Mouse (Mus musculus) CH12.LX (cell line): ENCODE data around the gene Fry. TPM values are rescaled to one million over a fixed set of nuclear protein-coding genes. Genes with fewer than 3 reads are reported as not detected.

Experiments
- DNase-seq: peaks from one replicate; pipeline ENCODE4 v3.0.0-alpha.2; 2013; ENCODE audit errors: extremely low read depth
- H3K27ac ChIP-seq: 2 replicates; pipeline ENCODE4 v1.5.1; 2012; ENCODE audit warnings: low read depth, mild to moderate bottlenecking, control low read depth, moderate library complexity; ENCODE audit not compliant: insufficient read depth
- H3K27me3 ChIP-seq: replicated peaks from 2 replicates; pipeline ENCODE3; 2012; ENCODE audit warnings: inconsistent platforms
- H3K36me3 ChIP-seq, 2 experiments: replicated peaks in 1 of 2; 2 replicates each; pipeline versions ENCODE3 to v1.6.1; 2012; ENCODE audit warnings: inconsistent platforms in 1 of 2, low read length in 1 of 2, mild to moderate bottlenecking in 1 of 2, mixed read lengths in 1 of 2, moderate library complexity in 1 of 2; ENCODE audit not compliant: control insufficient read depth in 1 of 2, insufficient read depth in 1 of 2
- H3K4me1 ChIP-seq, 2 experiments: 2 replicates each; pipeline ENCODE4 v1.6.1; 2012; ENCODE audit warnings: inconsistent platforms in 1 of 2, moderate library complexity in 1 of 2; ENCODE audit not compliant: insufficient read depth in 2 of 2, control insufficient read depth in 1 of 2
- H3K4me2 ChIP-seq: 2 replicates; pipeline ENCODE4 v1.6.1; 2012; ENCODE audit warnings: low read depth, mild to moderate bottlenecking, control low read depth; ENCODE audit not compliant: poor library complexity, insufficient read depth, severe bottlenecking
- H3K4me3 ChIP-seq, 3 experiments: fragments of 150-350 bp in 1 of 3; sonication (generic) in 1 of 3; replicated peaks in 1 of 3; 2 replicates each; pipeline versions ENCODE3 to v1.5.1; 2011 to 2012; ENCODE audit warnings: low read depth in 2 of 3, low read length in 2 of 3, mild to moderate bottlenecking in 2 of 3, moderate library complexity in 2 of 3, control low read depth in 1 of 3, improper control_type of control experiment in 1 of 3, inconsistent platforms in 1 of 3, mixed read lengths in 1 of 3; ENCODE audit not compliant: poor library complexity in 1 of 3
- H3K79me2 ChIP-seq: replicated peaks from 2 replicates; pipeline ENCODE4 v1.6.1; 2012; ENCODE audit warnings: mild to moderate bottlenecking, moderate library complexity; ENCODE audit not compliant: control insufficient read depth, poor library complexity, insufficient read depth, severe bottlenecking; ENCODE audit errors: extremely low read depth
- H3K9ac ChIP-seq: 2 replicates; pipeline ENCODE4 v1.6.1; 2012; ENCODE audit warnings: low read depth, mild to moderate bottlenecking, control low read depth, moderate library complexity; ENCODE audit not compliant: insufficient read depth
- H3K9me3 ChIP-seq: replicated peaks from 2 replicates; pipeline ENCODE3; 2012; ENCODE audit warnings: low read length, inconsistent platforms, mixed read lengths
- CTCF ChIP-seq, 2 experiments: IDR thresholded peaks in 1 of 2; conservative IDR thresholded peaks in 1 of 2; 2 replicates each; pipeline ENCODE4 v1.5.1; 2011 to 2012; ENCODE audit warnings: low read depth in 2 of 2, low read length in 2 of 2, improper control_type of control experiment in 1 of 2, inconsistent platforms in 1 of 2, mild to moderate bottlenecking in 1 of 2, moderate library complexity in 1 of 2
- E2F4 ChIP-seq: IDR thresholded peaks from 2 replicates; pipeline ENCODE4 v1.6.1; 2011; ENCODE audit warnings: low read depth, low read length, improper control_type of control experiment; ENCODE audit not compliant: insufficient replicate concordance
- ELF1 ChIP-seq: IDR thresholded peaks from 2 replicates; pipeline ENCODE4 v1.6.1; 2014; ENCODE audit warnings: low read depth, mild to moderate bottlenecking, inconsistent platforms, low read length, improper control_type of control experiment
- EP300 ChIP-seq: IDR thresholded peaks from 2 replicates; pipeline ENCODE4 v1.6.1; 2011; ENCODE audit warnings: low read length, improper control_type of control experiment
- IRF4 ChIP-seq: IDR thresholded peaks from 2 replicates; pipeline ENCODE4 v1.6.1; 2014; ENCODE audit warnings: low read depth, mild to moderate bottlenecking, inconsistent platforms, low read length, improper control_type of control experiment
- MAX ChIP-seq: IDR thresholded peaks from 2 replicates; pipeline ENCODE4 v1.6.1; 2011; ENCODE audit warnings: low read length, improper control_type of control experiment
- MYC ChIP-seq: IDR thresholded peaks from 2 replicates; pipeline ENCODE4 v1.6.1; 2011; ENCODE audit warnings: low read depth, mild to moderate bottlenecking, improper control_type of control experiment, low read length
- NELFE ChIP-seq: IDR thresholded peaks from 2 replicates; pipeline ENCODE4 v1.6.1; 2011; ENCODE audit warnings: low read depth, low read length, improper control_type of control experiment
- NRF1 ChIP-seq: IDR thresholded peaks from 2 replicates; pipeline ENCODE4 v1.6.1; 2014; ENCODE audit warnings: low read depth, mild to moderate bottlenecking, inconsistent platforms, low read length, improper control_type of control experiment, moderate library complexity
- PAX5 ChIP-seq: IDR thresholded peaks from 2 replicates; pipeline ENCODE4 v1.6.1; 2012; ENCODE audit warnings: low read length, inconsistent platforms, mixed read lengths
- RAD21 ChIP-seq: IDR thresholded peaks from 2 replicates; pipeline ENCODE4 v1.6.1; 2011; ENCODE audit warnings: low read depth, mild to moderate bottlenecking, low read length, improper control_type of control experiment, moderate library complexity
- SIN3A ChIP-seq: IDR thresholded peaks from 2 replicates; pipeline ENCODE4 v1.6.1; 2012; ENCODE audit warnings: low read length, improper control_type of control experiment, inconsistent platforms
- TBP ChIP-seq: conservative IDR thresholded peaks from 2 replicates; pipeline ENCODE4 v1.6.1; 2011; ENCODE audit warnings: low read depth, low read length, improper control_type of control experiment
- UBTF ChIP-seq: IDR thresholded peaks from 2 replicates; pipeline ENCODE4 v1.6.1; 2012; ENCODE audit warnings: low read depth, mild to moderate bottlenecking, inconsistent platforms, low read length, improper control_type of control experiment, moderate library complexity
- ZKSCAN1 ChIP-seq: IDR thresholded peaks from 2 replicates; pipeline ENCODE4 v1.6.1; 2012; ENCODE audit warnings: low read depth, inconsistent platforms, low read length, improper control_type of control experiment, borderline replicate concordance
- ZMIZ1 ChIP-seq: IDR thresholded peaks from 2 replicates; pipeline ENCODE4 v1.6.1; 2012; ENCODE audit warnings: low read depth, mild to moderate bottlenecking, inconsistent platforms, low read length, improper control_type of control experiment
- ZNF384 ChIP-seq: IDR thresholded peaks from 2 replicates; pipeline ENCODE4 v1.6.1; 2012; ENCODE audit warnings: low read depth, low read length, improper control_type of control experiment, inconsistent platforms
- dilution Hi-C: fragments of 300-500 bp; cut with MboI; formaldehyde crosslinking; loops from 2 replicates; pipeline ENCODE4 v1.14.3; 2020; ENCODE audit warnings: low sequenced_read_pairs; ENCODE audit not compliant: extremely low pct_unique_long_range_greater_than_20kb, extremely low pct_ligation_motif_present
- in situ Hi-C: fragments of 300-500 bp; cut with MboI; formaldehyde crosslinking; loops from 3 replicates; pipeline ENCODE4 v1.14.3; 2019; ENCODE audit warnings: low sequenced_read_pairs, low pct_ligation_motif_present, low pct_unique_long_range_greater_than_20kb, mixed read lengths
- polyA plus RNA-seq: library from polyadenylated mRNA; unstranded; fragments of >175 nt; gene quantifications from 2 replicates; pipeline ENCODE4 v1.2.1, GENCODE M21; 2012; ENCODE audit warnings: low read depth; ENCODE audit not compliant: insufficient read length
- total RNA-seq, 2 experiments: library from RNA; depleted of rRNA; stranded (reverse); fragments of 300-350 nt in 1 of 2; fragments of >200 nt in 1 of 2; gene quantifications; 2 replicates each; pipeline ENCODE4 v1.2.3; 2012 to 2014

Fry gene
- total and polyA plus RNA-seq, 3 experiments: 0.34 to 0.80 (median 0.34) TPM

DNA sequence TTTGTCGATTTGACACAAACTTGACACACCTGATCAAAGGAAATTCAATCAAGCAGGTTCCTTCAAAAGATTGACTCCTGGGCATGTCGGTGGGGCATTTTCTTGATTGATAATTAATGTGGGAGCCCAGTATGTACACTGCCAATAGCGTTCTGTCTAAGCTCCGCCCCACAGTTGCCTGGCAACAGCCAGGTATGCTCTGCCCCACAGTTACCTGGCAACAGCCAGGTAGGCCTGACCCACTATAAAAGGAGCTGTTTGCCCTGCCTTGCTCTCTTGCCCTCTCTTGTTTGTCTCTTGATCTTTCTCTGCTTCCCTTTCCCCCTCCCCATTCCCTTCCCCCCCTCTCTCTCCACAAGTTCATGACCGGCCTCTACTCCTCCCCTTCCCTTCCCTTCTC lies 35.3 kb upstream of the Fry start:
- no peaks in the 10 kb centered on the region for H3K27me3 ChIP-seq
- dilution Hi-C loops: no loop called here
- H3K9ac ChIP-seq: no peak overlapping the region
- no peak for TF ChIP-seq E2F4
- no peak for TF ChIP-seq IRF4
- TF ChIP-seq MYC: no peak
- TF ChIP-seq ZMIZ1: no peak
- TF ChIP-seq SIN3A: no peak
- TF ChIP-seq MAX: no peak
- no peak for TF ChIP-seq UBTF
- TF ChIP-seq ELF1: no peak
- TF ChIP-seq EP300: no peak
- TF ChIP-seq ZKSCAN1: no peak
- TF ChIP-seq TBP: no peak
- no peak for TF ChIP-seq NRF1
- DNase-seq: no peak
- H3K9me3 ChIP-seq: peaks cover 38% of the 10 kb centered on the region
- H3K36me3 ChIP-seq: no peaks in the 10 kb centered on the region
- no peak overlapping the region for H3K27ac ChIP-seq
- H3K4me1 ChIP-seq: no peaks in the 10 kb centered on the region
- H3K79me2 ChIP-seq: no peaks in the 10 kb centered on the region
- H3K4me2 ChIP-seq: no peak overlapping the region
- H3K4me3 ChIP-seq: no peak overlapping the region
- in situ Hi-C loops: no loop called here

DNA sequence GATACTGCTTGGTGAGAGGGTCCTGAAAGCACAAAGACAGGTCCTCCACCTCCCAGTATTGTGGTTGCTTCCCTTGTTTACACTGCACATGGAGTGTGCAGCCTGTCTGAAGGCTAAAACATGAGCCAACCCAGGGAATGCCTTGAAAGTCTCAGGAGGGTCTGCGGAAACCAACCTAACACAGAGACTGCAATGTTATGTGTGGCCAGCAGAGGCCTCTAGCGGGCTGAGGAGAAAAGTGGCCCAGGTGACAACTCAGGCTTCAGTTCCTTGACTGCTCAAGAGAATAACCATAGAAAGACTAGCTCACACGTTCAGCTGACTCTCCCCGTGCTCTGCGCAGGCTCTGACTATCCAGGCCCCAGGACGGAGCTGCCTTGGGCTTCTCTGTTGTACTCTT lies 20.8 kb upstream of the Fry start:
- in situ Hi-C loops: no loop called here
- Histone ChIP-seq H3K9me3 (peaks cover 39% of the 10 kb centered on the region), H3K4me1 (no peaks in the 10 kb centered on the region), H3K27me3 (no peaks in the 10 kb centered on the region), H3K9ac (no peak overlapping the region), H3K4me2 (no peak overlapping the region), H3K4me3 (no peak overlapping the region), H3K36me3 (no peaks in the 10 kb centered on the region), H3K79me2 (no peaks in the 10 kb centered on the region), H3K27ac (no peak overlapping the region)
- dilution Hi-C loops: no loop called here
- TF ChIP-seq NELFE (no peak), CTCF (conservative IDR thresholded peaks at IDR 0.05 in 1 of 2, IDR thresholded peaks at IDR 0.05 in 1 of 2; ENCODE audit: low read depth in 2 of 2, low read length in 2 of 2) (peak; percentile 24 to 37; a peak in 3 of 4 replicates), ZNF384 (no peak), RAD21 (peak; percentile 20), PAX5 (no peak)
- DNase-seq: peak; percentile 21
